Mouse (Mus musculus): ENCODE measurements around the gene Asna1.

DNA sequence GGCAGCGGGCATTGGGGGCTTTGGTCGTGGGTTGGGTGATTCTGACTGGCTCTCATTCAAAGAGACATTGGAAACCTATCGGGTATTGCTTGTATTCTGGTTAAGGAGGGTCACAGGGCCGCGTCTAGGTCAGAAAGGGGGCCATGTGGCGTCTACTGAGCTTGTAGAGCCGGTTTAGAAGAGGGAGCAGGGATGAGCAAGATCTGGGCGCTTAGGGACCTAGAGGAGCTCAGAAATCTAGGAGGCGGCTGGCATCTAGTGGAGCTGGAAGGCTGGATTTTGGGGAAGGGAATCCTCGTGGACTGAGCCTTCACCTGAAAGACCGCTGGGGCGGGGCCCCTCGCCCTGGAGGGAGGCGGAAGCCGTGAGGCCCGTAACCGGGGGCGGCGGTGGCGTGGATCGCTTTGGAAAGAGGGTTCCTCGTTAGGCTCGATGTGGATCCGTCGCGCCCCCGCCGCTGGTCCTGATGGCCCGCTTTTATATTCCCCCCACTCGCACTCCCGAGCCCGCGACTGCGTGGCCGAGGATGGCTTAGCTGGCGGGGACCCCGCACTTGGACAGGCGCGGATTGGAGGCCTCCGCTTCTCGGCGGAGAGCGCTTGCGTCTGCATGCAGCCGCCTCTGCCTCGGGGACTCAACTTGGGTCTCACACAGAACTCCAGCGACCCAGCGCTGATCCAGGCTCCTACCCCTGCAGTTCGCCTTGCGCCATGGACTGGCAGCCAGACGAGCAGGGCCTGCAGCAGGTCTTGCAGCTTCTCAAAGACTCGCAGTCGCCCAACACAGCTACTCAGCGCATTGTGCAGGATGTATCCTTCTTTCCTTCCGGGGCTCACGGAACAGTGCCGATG lies 12.8 kb upstream of the Asna1 start:
- no peak for TF ChIP-seq CTCF (conservative IDR thresholded peaks at IDR 0.05; ENCODE audit: low read length)
- no peak for TF ChIP-seq POU5F1 (IDR thresholded peaks at IDR 0.05; ENCODE audit: borderline replicate concordance, low read length)
